Comparison of ENCODE assay signal across 11 mouse cellular contexts in the genomic region with DNA sequence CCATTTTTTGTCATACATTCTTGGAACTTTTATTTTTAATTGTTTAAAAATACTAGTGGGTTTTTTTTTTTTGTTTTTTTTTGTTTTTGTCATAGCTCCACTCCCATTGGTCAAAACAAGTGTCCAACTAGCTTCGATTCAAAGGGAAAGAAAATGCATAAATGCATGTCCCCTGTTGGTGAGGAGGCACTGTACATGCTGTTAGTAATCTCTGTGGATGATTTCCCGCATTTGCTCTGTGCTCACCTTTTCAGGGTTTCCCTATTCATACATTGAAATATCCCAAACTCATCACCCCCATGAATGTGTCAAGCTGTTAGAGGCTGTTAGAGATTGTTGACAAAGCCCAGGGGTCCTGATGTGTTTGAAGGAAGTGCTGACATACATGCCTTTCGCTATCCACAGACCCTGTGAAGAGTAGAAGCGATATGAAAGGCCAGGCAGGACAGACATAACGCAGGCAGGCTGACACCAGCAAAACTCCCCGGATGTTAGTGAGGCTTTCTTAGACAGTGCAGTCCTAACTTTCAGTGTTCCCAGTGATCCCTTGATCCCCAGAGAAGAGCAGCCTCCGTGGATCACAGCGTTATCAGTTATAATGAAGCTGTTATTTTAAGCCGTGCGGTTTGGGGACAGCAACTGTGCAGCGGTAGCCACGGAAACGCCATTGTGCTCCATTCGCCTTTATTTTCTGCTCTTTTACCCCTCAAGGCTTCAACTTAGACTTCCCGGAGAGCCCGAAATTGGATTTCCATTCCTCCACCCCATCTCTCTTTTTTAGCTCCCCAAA. TPM values are rescaled to one million over a fixed set of nuclear protein-coding genes. Genes with fewer than 3 reads are reported as not detected.
A peak's percentile ranks its signal among the peaks of the same experiment; 100 is the strongest.
DNase-seq lines count a peak whose midpoint lies in the region; ATAC-seq and TF ChIP-seq lines count a peak whose summit lies in the region.
"Had no signal": no experiment of that assay in that cellular context is flagged by ENCODE, and none has a peak within 500 bp of the region (broad histone marks: within the 10 kb centered on the region; RNA-seq: fewer than 3 reads in every experiment).

No protein-coding gene starts in this region.

- peak; percentile 34 for TF ChIP-seq CTCF in hindbrain, postnatal 0 days (IDR thresholded peaks at IDR 0.05; ENCODE audit: low read depth)

- ATAC-seq in neural tube, embryonic 11.5 days (ENCODE audit: insufficient read depth, low FRiP score, low TSS enrichment): peak; percentile 31; the same call in 1 of the 2 replicates
- ATAC-seq in hindbrain, postnatal 0 days: peak; percentile 29; the same call in 1 of the 2 replicates
- ATAC-seq: intestine, embryonic 16.5 days had no signal

- no peak overlapping the region for H3K4me2 ChIP-seq in neural tube, embryonic 11.5 days (ENCODE audit: low read depth)
- peak overlapping the region; percentile 55 for H3K4me2 ChIP-seq in hindbrain, postnatal 0 days (ENCODE audit: low read depth, low read length)
- H3K4me2 ChIP-seq: liver, embryonic 13.5 days had no signal

- H3K9ac ChIP-seq in neural tube, embryonic 11.5 days (ENCODE audit: low read length): no peak overlapping the region
- H3K9ac ChIP-seq in hindbrain, postnatal 0 days (replicated peaks; ENCODE audit: low read length): peak overlapping the region; percentile 33; the same call in 1 of the 2 replicates
- H3K9ac ChIP-seq: liver, embryonic 13.5 days had no signal

- peak; percentile 14 to 20 for DNase-seq in cerebellum, postnatal 25 days
- no peak for DNase-seq in cerebellum, adult 9-11 months
- DNase-seq in neural tube, embryonic 11.5 days (ENCODE audit: low spot score): no peak
- DNase-seq in neural tube, embryonic 10.5 days (ENCODE audit: extremely low spot score, low spot score): no peak
- peak; percentile 33 for DNase-seq in hindbrain, postnatal 0 days (ENCODE audit: low spot score)
- DNase-seq in retina, postnatal 1 day: peak; percentile 50
- no peak for DNase-seq in kidney, postnatal 36 days
- DNase-seq in lung, postnatal 14 days: no peak
- DNase-seq: adrenal gland, postnatal 14 days; liver, embryonic 13.5 days had no signal

- WGBS in neural tube, embryonic 11.5 days: 65% methylated on average over 16 of the region's 16 CpGs
- 18% methylated on average over 16 of the region's 16 CpGs for WGBS in hindbrain, postnatal 0 days

- H3K4me3 ChIP-seq in neural tube, embryonic 11.5 days (ENCODE audit: low read depth, low read length): no peak overlapping the region
- H3K4me3 ChIP-seq in hindbrain, postnatal 0 days (ENCODE audit: low read length): peak overlapping the region; percentile 23
- H3K4me3 ChIP-seq: liver, embryonic 13.5 days had no signal

- no peaks in the 10 kb centered on the region for H3K36me3 ChIP-seq in neural tube, embryonic 11.5 days (ENCODE audit: control insufficient read depth, insufficient read depth, low read length)
- H3K36me3 ChIP-seq in hindbrain, postnatal 0 days (ENCODE audit: insufficient read depth, low read length): no peaks in the 10 kb centered on the region
- H3K36me3 ChIP-seq: liver, embryonic 13.5 days had no signal

- no peaks in the 10 kb centered on the region for H3K9me3 ChIP-seq in neural tube, embryonic 11.5 days (ENCODE audit: control insufficient read depth, low read length)
- H3K9me3 ChIP-seq in hindbrain, postnatal 0 days (ENCODE audit: low read length): no peaks in the 10 kb centered on the region
- H3K9me3 ChIP-seq: liver, embryonic 13.5 days had no signal

- H3K27ac ChIP-seq in neural tube, embryonic 11.5 days (ENCODE audit: low read depth, low read length): no peak overlapping the region
- no peak overlapping the region; the same call in 1 of the 2 replicates for H3K27ac ChIP-seq in hindbrain, postnatal 0 days
- H3K27ac ChIP-seq: liver, embryonic 13.5 days had no signal

- H3K27me3 ChIP-seq in neural tube, embryonic 11.5 days (ENCODE audit: control insufficient read depth, insufficient read depth, low read length): no peaks in the 10 kb centered on the region
- H3K27me3 ChIP-seq in hindbrain, postnatal 0 days (ENCODE audit: insufficient read depth, low read length): no peaks in the 10 kb centered on the region
- H3K27me3 ChIP-seq: liver, embryonic 13.5 days had no signal

- H3K4me1 ChIP-seq in neural tube, embryonic 11.5 days (ENCODE audit: control insufficient read depth, insufficient read depth, low read length): no peaks in the 10 kb centered on the region
- H3K4me1 ChIP-seq in hindbrain, postnatal 0 days (ENCODE audit: insufficient read depth, low read length): no peaks in the 10 kb centered on the region; the same call in 1 of the 2 replicates
- H3K4me1 ChIP-seq: liver, embryonic 13.5 days had no signal

RNA-seq across cellular contexts. Expression of gene Rxylt1, which starts 23.5 kb away (rescaled TPM):
- 44.4 and 45.1 TPM in 2 replicates for polyA plus RNA-seq in neural tube, embryonic 11.5 days (2014; fragmentation: Nextera tagmentation; extraction: Ambion mirVana)
- total RNA-seq in hindbrain, postnatal 0 days (2014; rRNA removed): 13.9 and 17.0 TPM in 2 replicates
- 57.6 and 59.8 TPM in 2 replicates for polyA plus RNA-seq in hindbrain, postnatal 0 days (2015; fragmentation: Nextera tagmentation; extraction: Ambion mirVana)

Comparison
In these comparisons a context has a peak if more than half of its experiments do, and no peak if none do; other contexts are left out.
1. DNase-seq: peak in cerebellum, postnatal 25 days (2 of 2), hindbrain, postnatal 0 days (single experiment) and retina, postnatal 1 day (single experiment); none in cerebellum, adult 9-11 months (single experiment), neural tube, embryonic 11.5 days (single experiment), neural tube, embryonic 10.5 days (single experiment), kidney, postnatal 36 days (0 of 2) and lung, postnatal 14 days (single experiment).